Mouse (Mus musculus) bone marrow macrophage, adult 2 months (primary cell): ENCODE results near the gene Acsbg1.

Source experiments
- CTCF ChIP-seq: IDR thresholded peaks from 2 replicates; pipeline ENCODE4 v1.5.1; 2012; ENCODE audit warnings: low read depth, mild to moderate bottlenecking, low read length, moderate library complexity
- POLR2A ChIP-seq: IDR thresholded peaks from 2 replicates; pipeline ENCODE4 v1.6.1; 2012; ENCODE audit warnings: mild to moderate bottlenecking, low read depth, low read length, borderline replicate concordance

DNA sequence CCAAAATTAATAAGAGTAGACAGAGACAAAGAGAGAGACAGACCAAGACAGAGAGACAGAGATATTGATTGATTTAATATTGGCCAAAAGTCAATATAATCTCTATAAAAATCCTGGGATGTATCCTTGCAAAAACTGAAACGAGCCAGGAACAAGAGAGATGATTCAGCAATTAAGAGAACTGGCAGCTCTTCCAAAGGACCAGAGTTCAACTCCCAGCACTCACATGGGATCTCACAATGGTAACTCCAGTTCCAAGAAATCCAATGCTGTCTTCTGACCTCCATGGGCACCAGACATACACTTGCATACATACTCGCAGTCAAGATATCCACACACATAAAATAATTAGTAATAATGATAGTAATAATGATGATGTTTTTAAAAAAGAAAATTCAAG lies 8.9 kb downstream of the Acsbg1 start:
- no peak for TF ChIP-seq POLR2A
- TF ChIP-seq CTCF: no peak
